Mouse (Mus musculus): Measurements from ENCODE around the gene Ms4a4c.

DNA sequence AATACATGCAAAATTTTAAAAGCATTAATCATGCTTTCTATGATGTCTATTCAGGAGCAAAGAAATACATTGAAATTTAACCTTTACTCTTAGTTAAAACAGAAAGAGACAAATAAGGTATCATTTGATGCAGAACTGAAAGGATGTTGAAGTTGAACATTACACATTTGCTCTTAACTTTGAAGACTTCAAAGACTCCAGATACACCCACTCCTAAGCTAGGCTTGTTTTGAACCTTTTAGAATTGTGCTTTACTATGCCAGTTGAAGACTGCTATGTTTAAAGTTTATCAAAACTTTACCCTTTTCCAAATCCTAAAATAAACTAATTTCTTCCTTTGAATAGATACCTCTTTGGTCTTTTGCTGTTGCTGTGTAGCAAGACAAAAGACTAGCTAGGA, 33.4 kb upstream of the Ms4a4c start:
- TF ChIP-seq CTCF (IDR thresholded peaks at IDR 0.05) = no peak
- no peak for TF ChIP-seq EP300 (IDR thresholded peaks at IDR 0.05; ENCODE audit: insufficient read depth, low read depth, low read length)
